Mouse (Mus musculus): Measurements from ENCODE around the gene Anks1. TPM values are rescaled to one million over a fixed set of nuclear protein-coding genes. Genes with fewer than 3 reads are reported as not detected.
A peak's percentile ranks its signal among the peaks of the same experiment; 100 is the strongest.
"Not testable (repeated sequence)": the region's sequence is repeated elsewhere in the genome, so short reads cannot be mapped to it uniquely, and the experiment has no call there.

The Anks1 gene
- total RNA-seq, 2 experiments from 2014 or later, result 75.5 to 79.3 TPM

DNA sequence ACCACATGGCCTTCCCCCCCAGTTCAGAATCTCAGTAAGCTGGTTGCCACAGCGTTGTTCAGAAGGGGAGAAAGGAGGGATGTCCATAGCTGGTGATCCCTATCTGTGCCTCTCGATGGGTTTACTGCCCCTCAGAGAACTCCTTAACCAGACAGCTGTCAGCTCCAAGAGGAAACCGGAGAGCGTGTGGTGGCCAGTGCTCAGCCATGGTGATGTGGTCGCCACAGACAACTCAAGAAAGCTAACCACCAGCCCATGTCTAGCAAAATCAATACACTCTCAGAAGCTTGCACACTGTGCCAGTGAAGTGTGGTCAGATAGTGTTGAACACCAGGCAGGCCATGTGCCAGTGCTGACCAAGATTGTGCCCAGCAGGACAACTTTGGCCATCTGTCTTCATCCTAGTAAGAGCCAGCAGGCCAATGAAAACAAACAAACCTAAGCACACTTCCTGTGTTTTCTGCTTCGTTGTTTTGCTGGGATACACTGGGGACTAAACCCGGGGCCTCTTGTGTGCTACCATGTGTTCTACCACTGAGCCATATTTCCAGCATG lies 73.7 kb downstream of the Anks1 start:
- intact Hi-C loops (cut with DNase I), result no loop called here
- no peak for DNase-seq

DNA sequence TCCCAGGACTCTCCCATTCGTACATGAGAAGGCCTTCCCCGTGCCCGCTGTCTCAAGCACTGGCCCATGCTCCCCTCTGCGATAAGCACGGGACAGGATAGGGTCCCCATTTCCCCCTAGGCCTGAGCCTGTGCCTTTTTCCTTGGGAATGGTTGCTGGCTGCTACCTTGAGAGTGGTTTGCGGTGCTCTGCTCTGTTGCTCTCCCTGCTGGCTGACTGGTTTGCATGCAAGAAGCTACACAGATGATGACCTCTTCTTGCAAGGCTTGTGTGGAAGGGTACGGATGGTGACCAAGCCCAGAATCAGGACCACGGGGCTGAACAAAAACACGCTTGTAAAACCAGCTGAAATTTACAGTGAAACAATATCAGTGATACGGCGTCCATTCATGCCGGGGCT lies 75.3 kb downstream of the Anks1 start:
- intact Hi-C loops (cut with DNase I), result no loop called here
- DNase-seq, result no peak

DNA sequence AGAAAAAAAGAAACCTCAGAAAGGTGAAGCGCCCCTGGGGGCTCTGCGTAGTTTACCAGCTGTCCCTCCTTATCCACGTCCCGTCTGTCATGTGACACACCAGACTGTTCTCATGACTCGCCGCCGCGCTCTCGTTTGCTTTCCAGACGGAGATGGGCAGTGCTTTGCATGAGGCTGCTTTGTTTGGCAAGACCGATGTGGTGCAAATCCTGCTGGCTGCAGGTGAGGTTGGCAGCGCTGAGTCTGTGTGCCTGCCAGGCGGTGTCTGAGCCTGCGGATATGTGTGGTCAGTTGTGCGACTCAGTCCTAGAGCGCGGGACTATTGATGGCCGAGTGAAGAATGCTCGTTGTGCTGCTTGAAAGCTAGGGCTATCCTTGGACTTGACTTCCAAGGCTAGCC lies 77.0 kb downstream of the Anks1 start:
- DNase-seq, result no peak
- intact Hi-C loops (cut with DNase I), result loop anchor here (5.0 kb wide), 1 partner anchor 176 kb away; no protein-coding TSS in a partner anchor

- DNase-seq, result peak; percentile 89 to 93
- intact Hi-C loops (cut with DNase I), result loop anchor here (1.0 to 5.0 kb wide), 4 partner anchors 58 to 172 kb away; partner anchors contain the start of genes Anks1 and Taf11
These were observed 80.9 kb downstream of the Anks1 start for GRCm38 (mm10) chr17:27989807-27990542.

GRCm38 (mm10) chr17:27994001-27994944 lies 85.2 kb downstream of the Anks1 start:
- no peak for DNase-seq
- intact Hi-C loops (cut with DNase I), result no loop called here

DNA sequence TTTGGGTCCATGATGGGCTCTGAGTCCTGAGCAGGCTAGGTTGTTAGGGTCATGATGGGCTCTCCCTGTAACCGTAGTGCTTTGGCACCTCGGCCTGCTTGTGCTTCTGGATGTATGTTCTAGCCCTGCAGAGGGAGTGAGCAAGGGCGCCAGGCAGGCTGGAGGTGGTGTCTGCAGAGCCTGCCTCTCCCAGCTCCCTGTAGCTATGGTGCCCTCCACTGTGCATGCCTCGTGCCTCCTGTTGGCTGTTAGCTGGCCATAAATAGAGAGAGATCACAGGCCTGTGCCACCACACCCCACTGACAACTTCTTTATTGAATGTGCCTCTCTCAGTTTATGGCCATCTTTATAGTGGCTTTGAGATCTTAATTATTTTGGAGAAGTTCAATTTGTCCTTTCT lies 87.2 kb downstream of the Anks1 start:
- DNase-seq, result no peak
- intact Hi-C loops (cut with DNase I), result no loop called here

DNA sequence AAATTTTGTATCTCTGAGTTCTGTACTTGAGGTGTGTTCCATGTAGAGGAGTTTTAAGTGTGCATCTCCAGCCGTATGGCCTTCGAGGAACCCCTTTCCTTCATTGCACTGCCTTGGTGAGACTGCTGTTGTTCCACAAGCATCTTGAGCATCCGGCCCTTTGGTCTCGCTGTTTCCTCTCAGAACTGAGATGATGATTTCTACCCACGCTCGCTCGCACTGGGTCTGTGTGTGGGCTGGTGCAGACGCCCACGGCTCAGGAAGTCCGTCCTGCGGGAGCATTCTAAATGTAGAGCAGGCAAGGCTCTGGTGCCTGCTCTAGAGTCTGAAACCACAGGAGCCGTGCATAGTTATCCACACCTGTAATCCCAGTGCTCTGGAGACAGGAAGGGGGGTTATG lies 88.1 kb downstream of the Anks1 start:
- no peak for DNase-seq
- intact Hi-C loops (cut with DNase I), result no loop called here

GRCm38 (mm10) chr17:27999683-28000273 lies 90.7 kb downstream of the Anks1 start:
- intact Hi-C loops (cut with DNase I); DNase-seq: not testable (repeated sequence)

DNA sequence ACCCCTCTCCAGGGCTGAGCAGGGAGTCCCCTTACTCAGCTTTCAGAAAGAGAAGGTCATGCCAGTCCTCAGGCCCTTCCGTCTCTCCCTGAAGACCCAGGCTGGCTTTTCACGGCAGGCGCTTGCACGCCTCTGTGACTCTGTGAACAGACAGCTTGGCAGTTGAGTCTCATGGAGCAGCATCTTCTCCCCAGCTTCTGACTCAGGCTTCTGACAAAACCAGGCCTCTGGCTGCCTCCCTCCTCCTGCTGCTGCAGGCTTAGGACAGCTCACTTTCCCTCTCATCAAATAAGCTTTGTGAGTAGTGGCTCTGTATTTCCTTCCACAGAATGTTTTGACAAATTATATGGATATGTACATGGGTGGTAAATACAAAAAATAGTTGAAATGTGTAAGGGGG lies 91.3 kb downstream of the Anks1 start:
- intact Hi-C loops (cut with DNase I), result no loop called here
- no peak for DNase-seq

DNA sequence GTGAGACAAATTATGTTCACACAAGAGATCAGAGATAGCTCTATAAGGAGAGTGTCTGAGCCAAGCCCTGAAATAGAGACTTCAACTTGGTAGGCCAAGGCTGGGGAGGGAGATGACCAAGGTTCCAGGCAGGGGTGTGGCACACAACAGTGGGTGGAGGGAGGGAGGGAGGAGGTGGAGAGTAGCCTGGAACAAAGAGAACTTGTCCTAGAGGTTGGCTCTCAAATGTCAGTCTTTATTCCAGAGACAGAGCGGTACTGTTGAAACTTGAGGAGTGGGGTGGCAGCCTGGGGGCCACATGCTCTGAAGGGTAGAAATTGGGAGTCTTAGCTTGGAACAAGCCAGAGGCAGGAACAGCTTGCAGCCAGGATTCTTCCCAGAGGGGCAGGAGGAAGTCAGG lies 91.7 kb downstream of the Anks1 start:
- no peak for DNase-seq
- intact Hi-C loops (cut with DNase I), result no loop called here

DNA sequence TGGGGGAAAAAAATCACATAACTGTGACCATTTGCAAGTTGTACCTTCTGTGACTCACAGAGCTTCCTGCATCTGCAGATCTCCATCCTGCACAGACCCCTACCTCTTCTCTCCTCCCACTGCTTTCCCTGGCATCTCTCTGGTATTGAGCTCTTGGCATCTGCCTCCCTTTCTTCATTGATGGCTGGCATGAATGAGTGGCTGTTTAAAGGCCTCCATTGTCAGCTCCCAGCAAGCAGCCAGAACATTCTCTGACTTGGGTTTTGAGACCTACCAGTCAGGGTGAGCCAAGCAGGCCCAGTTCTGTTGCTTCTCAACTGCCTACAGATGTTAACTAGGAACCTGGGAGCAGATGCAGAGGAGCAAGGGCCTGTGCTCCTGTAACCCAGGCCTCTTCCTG lies 96.3 kb downstream of the Anks1 start:
- DNase-seq, result no peak
- intact Hi-C loops (cut with DNase I), result no loop called here

DNA sequence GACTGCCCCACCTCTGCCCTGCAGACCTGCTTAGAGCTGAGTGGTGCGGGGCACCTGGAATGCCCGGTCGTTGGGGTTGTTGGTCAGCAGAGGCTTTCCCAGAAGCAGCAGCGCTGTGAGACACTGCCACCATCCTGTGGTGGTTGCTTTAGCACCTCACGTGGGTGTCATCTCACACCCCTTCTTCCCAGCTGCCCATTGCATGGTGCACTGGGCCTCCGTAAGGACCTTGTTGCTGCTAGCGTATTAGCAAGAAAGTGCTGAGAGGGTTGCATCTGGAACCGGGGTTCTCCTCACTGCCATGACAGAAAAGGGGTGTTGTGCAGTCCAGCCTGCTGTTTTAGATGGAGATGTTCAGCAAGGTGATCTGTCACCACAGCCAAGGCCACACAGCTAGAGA lies 97.1 kb downstream of the Anks1 start:
- no peak for DNase-seq
- intact Hi-C loops (cut with DNase I), result loop anchor here (2.0 kb wide), 1 partner anchor 27 kb away; no protein-coding TSS in a partner anchor

GRCm38 (mm10) chr17:28006611-28007010 lies 97.5 kb downstream of the Anks1 start:
- intact Hi-C loops (cut with DNase I), result loop anchor here (2.0 kb wide), 1 partner anchor 26 kb away; no protein-coding TSS in a partner anchor
- peak in 1 of 2 experiments; percentile 48 for DNase-seq

DNA sequence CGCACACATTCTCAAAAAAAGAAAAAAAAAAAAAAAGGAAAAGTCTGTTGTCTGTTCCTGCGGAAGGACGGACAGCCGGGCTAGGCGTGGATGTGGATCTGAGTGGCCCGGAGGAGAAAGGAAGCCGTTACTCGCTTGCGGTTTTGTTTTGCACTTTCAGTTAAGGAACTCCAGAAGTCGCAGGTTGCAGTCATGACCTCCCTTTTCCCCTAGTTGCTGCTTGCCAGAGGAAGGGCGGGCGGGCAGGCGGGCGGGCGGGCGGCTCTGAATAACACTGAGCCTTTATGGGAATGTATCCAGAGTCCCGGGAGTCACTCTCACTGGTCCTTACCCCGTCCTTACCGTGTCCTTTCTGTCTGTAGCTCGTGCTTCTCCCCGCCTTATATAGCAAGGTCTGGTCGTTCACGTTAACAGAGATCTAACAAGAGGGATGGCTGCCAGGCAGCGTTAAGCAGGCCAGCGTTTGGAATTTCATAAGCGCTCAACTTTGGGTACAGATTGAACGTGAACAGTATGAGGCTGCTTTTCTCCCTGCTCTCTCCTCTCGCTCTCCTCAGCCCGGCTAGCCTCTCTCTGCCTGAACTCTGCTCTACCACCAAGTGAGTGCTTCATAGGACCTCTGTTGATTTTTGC lies 98.2 kb downstream of the Anks1 start:
- peak; percentile 74 to 75 for DNase-seq
- intact Hi-C loops (cut with DNase I), result loop anchor here (2.0 kb wide), 1 partner anchor 26 kb away; no protein-coding TSS in a partner anchor

DNA sequence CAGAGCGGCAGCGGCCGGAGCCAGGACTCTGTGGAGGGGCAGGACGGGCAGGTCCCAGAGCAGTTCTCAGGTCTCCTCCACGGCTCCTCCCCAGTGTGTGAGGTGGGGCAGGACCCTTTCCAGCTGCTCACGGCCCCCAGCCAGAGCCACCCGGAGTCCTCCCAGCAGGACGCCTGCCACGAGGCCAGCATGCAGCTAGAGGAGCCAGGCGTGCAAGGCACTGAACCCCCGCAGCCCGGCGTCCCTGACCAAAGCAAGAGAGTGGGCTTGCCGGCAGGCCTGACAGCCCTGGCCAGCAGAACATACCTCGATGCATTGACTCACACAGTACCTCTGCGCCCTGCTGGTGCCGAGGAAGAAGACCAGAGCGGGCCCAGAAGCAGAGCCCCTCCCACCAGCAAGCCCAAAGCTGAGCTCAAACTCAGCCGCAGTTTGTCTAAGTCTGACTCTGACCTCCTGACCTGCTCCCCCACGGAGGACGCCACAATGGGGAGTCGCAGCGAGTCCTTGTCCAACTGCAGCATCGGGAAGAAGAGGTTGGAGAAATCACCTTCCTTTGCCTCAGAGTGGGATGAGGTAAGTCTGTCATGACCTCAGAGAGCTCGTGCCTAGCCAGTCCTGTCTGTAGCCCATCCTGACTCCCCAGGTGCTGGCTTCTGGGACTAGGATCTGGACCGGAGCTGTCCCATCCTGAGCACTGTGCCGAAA lies 98.9 kb downstream of the Anks1 start:
- intact Hi-C loops (cut with DNase I), result loop anchor here (2.0 kb wide), 1 partner anchor 25 kb away; no protein-coding TSS in a partner anchor

DNA sequence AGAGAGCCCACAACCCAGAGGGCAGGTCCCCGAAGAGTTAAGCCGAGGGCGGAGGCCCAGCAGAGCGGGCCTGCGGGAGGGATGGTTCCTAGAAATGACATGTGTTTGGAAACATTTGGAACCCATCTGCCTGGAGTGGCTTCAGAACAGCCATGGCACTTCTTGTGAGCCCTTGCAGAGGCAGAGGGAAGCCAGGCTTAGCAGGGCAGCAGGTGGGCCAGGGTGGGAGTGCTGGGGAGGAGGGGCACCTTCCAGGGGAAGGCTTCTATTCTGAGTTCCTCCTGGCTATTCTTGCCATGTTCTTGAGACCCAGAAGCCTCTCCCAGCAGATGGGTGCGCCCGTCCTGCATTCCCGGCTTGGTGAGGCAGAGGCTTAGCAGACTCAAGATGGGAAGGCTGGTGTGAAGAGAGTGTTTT lies 99.5 kb downstream of the Anks1 start:
- intact Hi-C loops (cut with DNase I), result no loop called here
- DNase-seq, result peak; percentile 53 to 56

More for the DNA sequence above, 98.9 kb downstream of the Anks1 start:
- peak; percentile 68 to 71 for DNase-seq

DNA sequence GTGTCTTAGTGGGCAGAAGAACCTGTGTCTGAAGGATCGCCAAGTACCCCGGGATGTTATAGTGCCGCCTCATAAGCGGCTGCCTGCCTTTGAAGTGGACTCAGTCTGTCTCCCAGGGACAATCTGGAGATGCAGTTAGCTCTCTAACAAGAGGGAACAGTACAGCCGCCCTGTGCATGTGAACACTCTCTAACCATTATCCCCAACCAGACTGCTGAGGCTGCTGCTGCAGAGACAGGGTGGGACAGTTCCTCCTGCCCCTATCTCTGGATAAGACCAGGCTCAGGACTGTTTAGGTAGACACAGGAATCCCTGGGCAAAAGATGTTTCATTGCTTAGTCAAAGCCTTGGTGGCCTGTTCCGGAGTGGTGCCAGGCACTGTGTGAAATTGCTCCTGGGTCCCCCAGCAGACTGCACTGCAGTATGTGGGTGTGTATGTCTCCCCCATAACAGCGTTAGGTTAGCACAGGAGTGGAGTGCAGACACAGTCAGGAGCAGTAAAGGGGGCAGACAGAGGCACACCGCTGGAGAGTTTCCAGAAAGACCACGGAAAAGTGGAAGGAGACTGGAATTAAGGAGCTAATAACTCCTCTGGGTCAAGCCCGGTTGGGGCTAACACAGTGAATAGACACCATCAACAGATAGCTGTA lies 100.1 kb downstream of the Anks1 start:
- intact Hi-C loops (cut with DNase I), result no loop called here
- DNase-seq, result no peak

DNA sequence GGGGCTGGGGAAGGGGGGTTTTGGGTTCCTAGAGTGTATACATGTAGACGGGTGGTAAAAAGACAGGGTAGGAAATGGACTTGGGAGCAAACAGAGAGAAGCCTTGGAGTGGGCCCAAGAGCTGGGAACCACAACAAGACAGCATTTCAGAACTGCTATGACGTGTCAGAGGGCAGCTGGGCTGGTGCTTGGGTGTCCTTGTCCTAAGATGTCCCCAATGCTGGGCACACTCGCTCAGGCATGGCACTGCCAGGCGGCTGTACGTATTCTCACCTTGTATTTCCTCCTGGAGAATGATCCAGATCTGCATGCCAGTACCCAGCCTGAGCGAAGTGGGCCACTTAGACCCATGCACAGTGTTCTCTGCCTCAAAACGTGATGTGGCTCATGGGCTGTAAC lies 100.6 kb downstream of the Anks1 start:
- DNase-seq, result peak; percentile 51 to 68
- intact Hi-C loops (cut with DNase I), result no loop called here

DNA sequence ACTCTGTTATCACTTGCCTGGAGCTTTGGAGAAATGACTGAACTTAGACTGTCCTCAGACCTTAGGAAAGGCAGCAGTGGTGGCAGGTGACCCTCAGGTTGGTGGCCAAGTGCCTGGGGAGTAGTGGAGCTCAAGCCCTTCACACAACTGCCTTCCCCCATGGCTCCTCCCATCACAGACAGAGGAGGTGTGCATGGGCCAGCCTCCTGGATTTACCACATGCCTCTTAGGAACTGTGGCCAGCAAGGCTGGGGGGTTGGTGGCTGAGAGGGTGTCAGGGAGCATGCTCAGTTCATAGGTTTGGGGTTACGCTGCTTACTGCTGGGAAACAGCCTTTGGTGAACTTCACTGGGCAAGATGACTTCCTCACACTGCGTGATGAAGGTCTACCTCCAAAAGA lies 101.8 kb downstream of the Anks1 start:
- no peak for DNase-seq
- intact Hi-C loops (cut with DNase I), result no loop called here

All from heart, postnatal 14 days (tissue).